Mouse (Mus musculus): ENCODE measurements around the gene Slc39a9. TPM values are rescaled to one million over a fixed set of nuclear protein-coding genes. Genes with fewer than 3 reads are reported as not detected.

Gene Slc39a9
- polyA plus RNA-seq, 1 experiment from 2014 or later: 27.7 TPM

- 4% methylated on average over 38 of the region's 48 CpGs for WGBS
- Histone ChIP-seq H3K36me3 (ENCODE audit: control insufficient read depth, insufficient read depth, low read length) (peaks cover 23% of the 10 kb centered on the region), H3K9me3 (ENCODE audit: control insufficient read depth, low read length) (no peaks in the 10 kb centered on the region), H3K4me2 (ENCODE audit: low read depth, low read length) (peak overlapping the region; percentile 91), H3K9ac (replicated peaks; ENCODE audit: low read depth, low read length) (peak overlapping the region; percentile 74), H3K27ac (ENCODE audit: low read depth, low read length) (peak overlapping the region; percentile 71), H3K4me3 (ENCODE audit: low read depth, low read length) (peak overlapping the region; percentile 57), H3K4me1 (ENCODE audit: control insufficient read depth, insufficient read depth, low read length) (peaks cover 26% of the 10 kb centered on the region), H3K27me3 (ENCODE audit: control insufficient read depth, insufficient read depth, low read length) (no peaks in the 10 kb centered on the region)
- no peak; the same call in 1 of the 2 replicates for ATAC-seq (ENCODE audit: low read depth)
Observed at GRCm38 (mm10) chr12:80642725-80643692, 674 bp upstream of the Slc39a9 start.

GRCm38 (mm10) chr12:80644506-80644868, 804 bp downstream of the Slc39a9 start:
- peak overlapping the region; percentile 82 for H3K4me2 ChIP-seq (ENCODE audit: low read depth, low read length)
- H3K27ac ChIP-seq (ENCODE audit: low read depth, low read length): no peak overlapping the region
- peak overlapping the region; percentile 57 for H3K4me3 ChIP-seq (ENCODE audit: low read depth, low read length)
- H3K27me3 ChIP-seq (ENCODE audit: control insufficient read depth, insufficient read depth, low read length): no peaks in the 10 kb centered on the region
- no peaks in the 10 kb centered on the region for H3K9me3 ChIP-seq (ENCODE audit: control insufficient read depth, low read length)
- peak overlapping the region; percentile 74 for H3K9ac ChIP-seq (replicated peaks; ENCODE audit: low read depth, low read length)
- no peak for ATAC-seq (ENCODE audit: low read depth)
- peaks cover 26% of the 10 kb centered on the region for H3K4me1 ChIP-seq (ENCODE audit: control insufficient read depth, insufficient read depth, low read length)
- 12% methylated on average over 18 of the region's 18 CpGs for WGBS
- peaks cover 10% of the 10 kb centered on the region for H3K36me3 ChIP-seq (ENCODE audit: control insufficient read depth, insufficient read depth, low read length)

GRCm38 (mm10) chr12:80646377-80646776, 2.7 kb downstream of the Slc39a9 start:
- 98% methylated on average over 3 of the region's 3 CpGs for WGBS
- no peaks in the 10 kb centered on the region for H3K9me3 ChIP-seq (ENCODE audit: control insufficient read depth, low read length)
- no peak overlapping the region for H3K27ac ChIP-seq (ENCODE audit: low read depth, low read length)
- H3K4me1 ChIP-seq (ENCODE audit: control insufficient read depth, insufficient read depth, low read length): peaks cover 26% of the 10 kb centered on the region
- ATAC-seq (ENCODE audit: low read depth): no peak
- H3K9ac ChIP-seq (replicated peaks; ENCODE audit: low read depth, low read length): no peak overlapping the region
- H3K4me2 ChIP-seq (ENCODE audit: low read depth, low read length): peak overlapping the region; percentile 82
- H3K36me3 ChIP-seq (ENCODE audit: control insufficient read depth, insufficient read depth, low read length): no peaks in the 10 kb centered on the region; the same call in 1 of the 2 replicates
- no peak overlapping the region for H3K4me3 ChIP-seq (ENCODE audit: low read depth, low read length)
- no peaks in the 10 kb centered on the region for H3K27me3 ChIP-seq (ENCODE audit: control insufficient read depth, insufficient read depth, low read length)

GRCm38 (mm10) chr12:80653951-80654658, 10.4 kb downstream of the Slc39a9 start:
- ATAC-seq (ENCODE audit: low read depth): no peak
- no peak overlapping the region for H3K4me2 ChIP-seq (ENCODE audit: low read depth, low read length)
- H3K9me3 ChIP-seq (ENCODE audit: control insufficient read depth, low read length): no peaks in the 10 kb centered on the region
- H3K36me3 ChIP-seq (ENCODE audit: control insufficient read depth, insufficient read depth, low read length): no peaks in the 10 kb centered on the region
- 84% methylated on average over 7 of the region's 7 CpGs for WGBS
- no peak overlapping the region for H3K27ac ChIP-seq (ENCODE audit: low read depth, low read length)
- no peak overlapping the region for H3K9ac ChIP-seq (replicated peaks; ENCODE audit: low read depth, low read length)
- H3K27me3 ChIP-seq (ENCODE audit: control insufficient read depth, insufficient read depth, low read length): no peaks in the 10 kb centered on the region
- no peak overlapping the region for H3K4me3 ChIP-seq (ENCODE audit: low read depth, low read length)
- no peaks in the 10 kb centered on the region for H3K4me1 ChIP-seq (ENCODE audit: control insufficient read depth, insufficient read depth, low read length)

GRCm38 (mm10) chr12:80654659-80655025, 11.0 kb downstream of the Slc39a9 start:
- H3K27me3 ChIP-seq (ENCODE audit: control insufficient read depth, insufficient read depth, low read length): no peaks in the 10 kb centered on the region
- no peak overlapping the region for H3K4me3 ChIP-seq (ENCODE audit: low read depth, low read length)
- H3K9ac ChIP-seq (replicated peaks; ENCODE audit: low read depth, low read length): no peak overlapping the region
- no peak for ATAC-seq (ENCODE audit: low read depth)
- no peak overlapping the region for H3K4me2 ChIP-seq (ENCODE audit: low read depth, low read length)
- H3K36me3 ChIP-seq (ENCODE audit: control insufficient read depth, insufficient read depth, low read length): no peaks in the 10 kb centered on the region
- no peaks in the 10 kb centered on the region for H3K4me1 ChIP-seq (ENCODE audit: control insufficient read depth, insufficient read depth, low read length)
- no peaks in the 10 kb centered on the region for H3K9me3 ChIP-seq (ENCODE audit: control insufficient read depth, low read length)
- WGBS: 98% methylated on average over 3 of the region's 3 CpGs
- H3K27ac ChIP-seq (ENCODE audit: low read depth, low read length): no peak overlapping the region

- Histone ChIP-seq H3K4me2 (ENCODE audit: low read depth, low read length) (no peak overlapping the region), H3K27me3 (ENCODE audit: control insufficient read depth, insufficient read depth, low read length) (no peaks in the 10 kb centered on the region), H3K4me1 (ENCODE audit: control insufficient read depth, insufficient read depth, low read length) (no peaks in the 10 kb centered on the region), H3K9ac (replicated peaks; ENCODE audit: low read depth, low read length) (no peak overlapping the region), H3K4me3 (ENCODE audit: low read depth, low read length) (no peak overlapping the region), H3K9me3 (ENCODE audit: control insufficient read depth, low read length) (no peaks in the 10 kb centered on the region), H3K36me3 (ENCODE audit: control insufficient read depth, insufficient read depth, low read length) (no peaks in the 10 kb centered on the region), H3K27ac (ENCODE audit: low read depth, low read length) (no peak overlapping the region)
- 90% methylated on average over 6 of the region's 6 CpGs for WGBS
- ATAC-seq (ENCODE audit: low read depth): no peak
Observed at GRCm38 (mm10) chr12:80658661-80659060, 15.0 kb downstream of the Slc39a9 start.

GRCm38 (mm10) chr12:80662322-80662721, 18.6 kb downstream of the Slc39a9 start:
- Histone ChIP-seq H3K36me3 (ENCODE audit: control insufficient read depth, insufficient read depth, low read length) (peaks cover 9% of the 10 kb centered on the region; the same call in 1 of the 2 replicates), H3K9me3 (ENCODE audit: control insufficient read depth, low read length) (no peaks in the 10 kb centered on the region), H3K4me2 (ENCODE audit: low read depth, low read length) (no peak overlapping the region), H3K4me3 (ENCODE audit: low read depth, low read length) (no peak overlapping the region), H3K9ac (replicated peaks; ENCODE audit: low read depth, low read length) (no peak overlapping the region), H3K27ac (ENCODE audit: low read depth, low read length) (no peak overlapping the region), H3K27me3 (ENCODE audit: control insufficient read depth, insufficient read depth, low read length) (no peaks in the 10 kb centered on the region), H3K4me1 (ENCODE audit: control insufficient read depth, insufficient read depth, low read length) (no peaks in the 10 kb centered on the region)
- no peak for ATAC-seq (ENCODE audit: low read depth)
- WGBS: 96% methylated on average over 10 of the region's 10 CpGs

GRCm38 (mm10) chr12:80663935-80664334, 20.3 kb downstream of the Slc39a9 start:
- Histone ChIP-seq H3K9me3 (ENCODE audit: control insufficient read depth, low read length) (no peaks in the 10 kb centered on the region), H3K4me3 (ENCODE audit: low read depth, low read length) (no peak overlapping the region), H3K36me3 (ENCODE audit: control insufficient read depth, insufficient read depth, low read length) (peaks cover 17% of the 10 kb centered on the region; the same call in 1 of the 2 replicates), H3K9ac (replicated peaks; ENCODE audit: low read depth, low read length) (no peak overlapping the region), H3K4me1 (ENCODE audit: control insufficient read depth, insufficient read depth, low read length) (no peaks in the 10 kb centered on the region), H3K27ac (ENCODE audit: low read depth, low read length) (no peak overlapping the region), H3K27me3 (ENCODE audit: control insufficient read depth, insufficient read depth, low read length) (no peaks in the 10 kb centered on the region), H3K4me2 (ENCODE audit: low read depth, low read length) (no peak overlapping the region)
- ATAC-seq (ENCODE audit: low read depth): no peak
- 89% methylated on average over 2 of the region's 2 CpGs for WGBS

GRCm38 (mm10) chr12:80668391-80668790, 24.7 kb downstream of the Slc39a9 start:
- no peaks in the 10 kb centered on the region for H3K4me1 ChIP-seq (ENCODE audit: control insufficient read depth, insufficient read depth, low read length)
- ATAC-seq (ENCODE audit: low read depth): no peak
- H3K9ac ChIP-seq (replicated peaks; ENCODE audit: low read depth, low read length): no peak overlapping the region
- H3K27me3 ChIP-seq (ENCODE audit: control insufficient read depth, insufficient read depth, low read length): no peaks in the 10 kb centered on the region
- H3K27ac ChIP-seq (ENCODE audit: low read depth, low read length): no peak overlapping the region
- H3K9me3 ChIP-seq (ENCODE audit: control insufficient read depth, low read length): no peaks in the 10 kb centered on the region
- H3K4me3 ChIP-seq (ENCODE audit: low read depth, low read length): no peak overlapping the region
- no peak overlapping the region for H3K4me2 ChIP-seq (ENCODE audit: low read depth, low read length)
- H3K36me3 ChIP-seq (ENCODE audit: control insufficient read depth, insufficient read depth, low read length): peaks cover 21% of the 10 kb centered on the region
- 88% methylated on average over 2 of the region's 2 CpGs for WGBS

All from neural tube, embryonic 14.5 days (tissue).